Mouse (Mus musculus): ENCODE measurements at regions not wholly inside any gene's neighbourhood (a gene's known extent, or its start where the extent isn't known, plus 50 kb on each side); places are given as distances from the start of the nearest gene placed in this dataset.

DNA sequence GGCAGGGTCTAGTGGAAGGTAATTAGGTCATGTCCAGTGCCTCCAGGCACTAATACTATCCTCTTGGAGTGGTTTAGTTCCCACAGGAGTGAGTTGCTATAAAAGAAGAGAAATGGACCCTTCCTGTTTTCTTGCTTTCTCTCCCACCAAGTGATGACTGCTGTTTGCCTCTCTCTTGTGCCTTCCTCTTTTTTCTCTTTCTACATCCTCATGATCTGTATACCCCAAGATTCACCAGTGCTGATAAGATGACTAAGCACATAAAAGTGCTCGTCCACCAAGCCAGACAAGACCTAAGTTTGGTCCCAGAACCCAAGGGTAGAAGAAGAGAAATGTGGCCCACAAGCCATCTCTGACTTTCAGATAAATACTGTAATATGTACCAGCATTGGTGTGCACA lies 265.7 kb downstream of the Sox4 start:
- no peak for ATAC-seq (replicated peaks; ENCODE audit: extremely low read depth, insufficient read depth, low FRiP score)
- no peaks in the 10 kb centered on the region for H3K36me3 ChIP-seq (ENCODE audit: control insufficient read depth, insufficient read depth)
- H3K27ac ChIP-seq (ENCODE audit: low read length), result no peak overlapping the region
- H3K9me3 ChIP-seq (replicated peaks; ENCODE audit: control insufficient read depth, low read length), result no peaks in the 10 kb centered on the region
- WGBS, result 57% methylated on average over 1 of the region's 1 CpGs
- no peak overlapping the region for H3K4me2 ChIP-seq (ENCODE audit: low read depth, low read length)
- H3K4me3 ChIP-seq (ENCODE audit: low read length), result no peak overlapping the region
- H3K9ac ChIP-seq (ENCODE audit: low read length), result no peak overlapping the region
- H3K4me1 ChIP-seq (ENCODE audit: control insufficient read depth, insufficient read depth, low read length), result no peaks in the 10 kb centered on the region; the same call in 1 of the 2 replicates
- no peaks in the 10 kb centered on the region for H3K27me3 ChIP-seq (ENCODE audit: control insufficient read depth, insufficient read depth, low read length)

DNA sequence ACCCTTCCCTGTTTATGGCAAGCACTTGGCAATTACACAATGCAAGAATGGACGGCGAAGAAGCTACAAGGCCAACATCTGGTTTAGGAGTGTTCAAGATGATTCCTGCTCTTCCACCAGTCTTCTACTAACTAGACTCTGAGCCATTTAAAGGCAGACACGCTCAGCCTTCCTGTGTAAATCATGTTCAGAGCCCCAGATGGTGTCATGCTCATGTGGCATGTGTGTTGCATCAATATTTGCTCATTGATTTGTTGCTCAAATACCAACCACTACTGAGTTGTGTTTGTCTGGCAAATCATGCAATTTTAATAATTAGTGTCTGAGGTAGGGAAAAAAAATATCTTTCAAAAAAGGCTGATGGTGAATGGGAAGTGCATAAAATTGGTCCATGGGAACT lies 269.2 kb downstream of the Sox4 start:
- 88% methylated on average over 3 of the region's 3 CpGs for WGBS
- Histone ChIP-seq H3K4me3 (ENCODE audit: low read length) (no peak overlapping the region), H3K36me3 (ENCODE audit: control insufficient read depth, insufficient read depth) (no peaks in the 10 kb centered on the region), H3K4me2 (ENCODE audit: low read depth, low read length) (no peak overlapping the region), H3K9me3 (replicated peaks; ENCODE audit: control insufficient read depth, low read length) (no peaks in the 10 kb centered on the region), H3K4me1 (ENCODE audit: control insufficient read depth, insufficient read depth, low read length) (peaks cover 2% of the 10 kb centered on the region; the same call in 1 of the 2 replicates), H3K9ac (ENCODE audit: low read length) (no peak overlapping the region), H3K27me3 (ENCODE audit: control insufficient read depth, insufficient read depth, low read length) (no peaks in the 10 kb centered on the region), H3K27ac (ENCODE audit: low read length) (no peak overlapping the region)
- no peak for ATAC-seq (replicated peaks; ENCODE audit: extremely low read depth, insufficient read depth, low FRiP score)

GRCm38 (mm10) chr13:28680266-28680665 lies 273.2 kb downstream of the Sox4 start:
- Histone ChIP-seq H3K4me3 (ENCODE audit: low read length) (no peak overlapping the region), H3K27me3 (ENCODE audit: control insufficient read depth, insufficient read depth, low read length) (no peaks in the 10 kb centered on the region), H3K36me3 (ENCODE audit: control insufficient read depth, insufficient read depth) (no peaks in the 10 kb centered on the region), H3K27ac (ENCODE audit: low read length) (no peak overlapping the region), H3K9me3 (replicated peaks; ENCODE audit: control insufficient read depth, low read length) (no peaks in the 10 kb centered on the region), H3K9ac (ENCODE audit: low read length) (no peak overlapping the region), H3K4me2 (ENCODE audit: low read depth, low read length) (no peak overlapping the region), H3K4me1 (ENCODE audit: control insufficient read depth, insufficient read depth, low read length) (peaks cover 2% of the 10 kb centered on the region; the same call in 1 of the 2 replicates)
- ATAC-seq (replicated peaks; ENCODE audit: extremely low read depth, insufficient read depth, low FRiP score), result no peak
- 89% methylated on average over 1 of the region's 1 CpGs for WGBS

- Histone ChIP-seq H3K36me3 (ENCODE audit: control insufficient read depth, insufficient read depth) (no peaks in the 10 kb centered on the region), H3K27ac (ENCODE audit: low read length) (no peak overlapping the region), H3K9me3 (replicated peaks; ENCODE audit: control insufficient read depth, low read length) (no peaks in the 10 kb centered on the region), H3K4me3 (ENCODE audit: low read length) (no peak overlapping the region), H3K9ac (ENCODE audit: low read length) (no peak overlapping the region), H3K4me2 (ENCODE audit: low read depth, low read length) (no peak overlapping the region), H3K27me3 (ENCODE audit: control insufficient read depth, insufficient read depth, low read length) (no peaks in the 10 kb centered on the region), H3K4me1 (ENCODE audit: control insufficient read depth, insufficient read depth, low read length) (peaks cover 2% of the 10 kb centered on the region; the same call in 1 of the 2 replicates)
- 79% methylated on average over 3 of the region's 3 CpGs for WGBS
- no peak for ATAC-seq (replicated peaks; ENCODE audit: extremely low read depth, insufficient read depth, low FRiP score)
Observed at GRCm38 (mm10) chr13:28673622-28674021, 279.9 kb downstream of the Sox4 start.

GRCm38 (mm10) chr13:28671543-28671942 lies 282.0 kb downstream of the Sox4 start:
- H3K9me3 ChIP-seq (replicated peaks; ENCODE audit: control insufficient read depth, low read length), result no peaks in the 10 kb centered on the region
- ATAC-seq (replicated peaks; ENCODE audit: extremely low read depth, insufficient read depth, low FRiP score), result no peak
- H3K4me1 ChIP-seq (ENCODE audit: control insufficient read depth, insufficient read depth, low read length), result peaks cover 5% of the 10 kb centered on the region; the same call in 1 of the 2 replicates
- WGBS, result 59% methylated on average over 11 of the region's 11 CpGs
- no peaks in the 10 kb centered on the region for H3K36me3 ChIP-seq (ENCODE audit: control insufficient read depth, insufficient read depth)
- no peaks in the 10 kb centered on the region for H3K27me3 ChIP-seq (ENCODE audit: control insufficient read depth, insufficient read depth, low read length)
- H3K4me2 ChIP-seq (ENCODE audit: low read depth, low read length), result no peak overlapping the region
- H3K9ac ChIP-seq (ENCODE audit: low read length), result no peak overlapping the region
- H3K4me3 ChIP-seq (ENCODE audit: low read length), result no peak overlapping the region
- H3K27ac ChIP-seq (ENCODE audit: low read length), result no peak overlapping the region

GRCm38 (mm10) chr13:28669832-28670585 lies 283.5 kb downstream of the Sox4 start:
- ATAC-seq (replicated peaks; ENCODE audit: extremely low read depth, insufficient read depth, low FRiP score), result no peak

DNA sequence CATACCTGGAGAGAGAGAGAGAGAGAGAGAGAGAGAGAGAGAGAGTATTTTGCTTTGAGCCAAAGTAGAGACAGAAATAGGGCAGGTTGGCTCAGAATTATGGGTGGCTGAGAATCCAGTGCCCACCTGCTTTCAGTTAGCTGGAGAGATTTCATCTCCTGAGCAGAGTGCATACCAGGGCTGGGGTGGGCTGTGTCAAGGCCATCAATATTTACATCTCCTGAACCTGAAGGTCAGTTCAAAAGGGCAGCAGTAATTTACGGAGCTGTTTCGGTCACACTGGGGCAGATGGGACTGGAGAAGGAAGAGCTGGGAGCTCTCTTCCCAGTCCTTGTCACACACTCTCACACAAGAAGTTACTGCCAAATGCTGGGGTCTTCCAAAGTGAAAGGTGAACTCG lies 286.7 kb downstream of the Sox4 start:
- Histone ChIP-seq H3K4me3 (ENCODE audit: low read length) (no peak overlapping the region), H3K9ac (ENCODE audit: low read length) (no peak overlapping the region), H3K4me1 (ENCODE audit: control insufficient read depth, insufficient read depth, low read length) (peaks cover 28% of the 10 kb centered on the region), H3K36me3 (ENCODE audit: control insufficient read depth, insufficient read depth) (no peaks in the 10 kb centered on the region), H3K27me3 (ENCODE audit: control insufficient read depth, insufficient read depth, low read length) (no peaks in the 10 kb centered on the region), H3K9me3 (replicated peaks; ENCODE audit: control insufficient read depth, low read length) (no peaks in the 10 kb centered on the region), H3K4me2 (ENCODE audit: low read depth, low read length) (no peak overlapping the region), H3K27ac (ENCODE audit: low read length) (no peak overlapping the region)
- no peak for ATAC-seq (replicated peaks; ENCODE audit: extremely low read depth, insufficient read depth, low FRiP score)
- WGBS, result 66% methylated on average over 3 of the region's 3 CpGs

More at GRCm38 (mm10) chr13:28669832-28670585, 283.5 kb downstream of the Sox4 start:
- H3K4me2 ChIP-seq (ENCODE audit: low read depth, low read length), result no peak overlapping the region
- WGBS, result 69% methylated on average over 4 of the region's 4 CpGs
- H3K9me3 ChIP-seq (replicated peaks; ENCODE audit: control insufficient read depth, low read length), result no peaks in the 10 kb centered on the region
- peaks cover 12% of the 10 kb centered on the region for H3K4me1 ChIP-seq (ENCODE audit: control insufficient read depth, insufficient read depth, low read length)
- no peaks in the 10 kb centered on the region for H3K36me3 ChIP-seq (ENCODE audit: control insufficient read depth, insufficient read depth)
- no peak overlapping the region for H3K4me3 ChIP-seq (ENCODE audit: low read length)
- no peak overlapping the region for H3K9ac ChIP-seq (ENCODE audit: low read length)
- H3K27ac ChIP-seq (ENCODE audit: low read length), result no peak overlapping the region
- no peaks in the 10 kb centered on the region for H3K27me3 ChIP-seq (ENCODE audit: control insufficient read depth, insufficient read depth, low read length)

GRCm38 (mm10) chr13:28665150-28665549 lies 288.4 kb downstream of the Sox4 start:
- H3K9me3 ChIP-seq (replicated peaks; ENCODE audit: control insufficient read depth, low read length), result no peaks in the 10 kb centered on the region
- no peaks in the 10 kb centered on the region for H3K27me3 ChIP-seq (ENCODE audit: control insufficient read depth, insufficient read depth, low read length)
- H3K4me2 ChIP-seq (ENCODE audit: low read depth, low read length), result no peak overlapping the region
- no peaks in the 10 kb centered on the region for H3K36me3 ChIP-seq (ENCODE audit: control insufficient read depth, insufficient read depth)
- ATAC-seq (replicated peaks; ENCODE audit: extremely low read depth, insufficient read depth, low FRiP score), result no peak
- WGBS, result 57% methylated on average over 5 of the region's 5 CpGs
- H3K27ac ChIP-seq (ENCODE audit: low read length), result no peak overlapping the region
- H3K4me3 ChIP-seq (ENCODE audit: low read length), result no peak overlapping the region
- peaks cover 26% of the 10 kb centered on the region for H3K4me1 ChIP-seq (ENCODE audit: control insufficient read depth, insufficient read depth, low read length)
- H3K9ac ChIP-seq (ENCODE audit: low read length), result no peak overlapping the region

DNA sequence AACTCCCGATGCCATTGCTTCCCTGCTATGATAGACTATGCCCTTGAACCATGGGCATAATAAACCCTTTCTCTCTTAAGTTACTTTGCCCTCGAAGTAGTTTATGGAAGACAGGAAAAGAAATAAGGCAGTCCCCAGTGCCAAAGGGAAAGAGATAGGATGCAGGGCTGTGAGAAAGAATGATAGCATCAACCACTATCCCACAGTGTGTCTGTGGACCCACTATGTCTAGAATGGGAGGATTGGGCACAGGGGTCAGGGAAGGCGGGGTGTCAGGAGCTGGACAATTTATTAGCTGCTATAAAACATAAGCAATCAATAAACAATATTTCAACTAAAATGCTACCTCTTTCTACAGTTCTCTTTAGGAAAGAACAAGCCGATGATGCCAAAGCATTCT lies 288.8 kb downstream of the Sox4 start:
- 60% methylated on average over 4 of the region's 4 CpGs for WGBS
- Histone ChIP-seq H3K27me3 (ENCODE audit: control insufficient read depth, insufficient read depth, low read length) (no peaks in the 10 kb centered on the region), H3K9ac (ENCODE audit: low read length) (no peak overlapping the region), H3K4me1 (ENCODE audit: control insufficient read depth, insufficient read depth, low read length) (peaks cover 26% of the 10 kb centered on the region), H3K4me3 (ENCODE audit: low read length) (no peak overlapping the region), H3K4me2 (ENCODE audit: low read depth, low read length) (no peak overlapping the region), H3K36me3 (ENCODE audit: control insufficient read depth, insufficient read depth) (no peaks in the 10 kb centered on the region), H3K9me3 (replicated peaks; ENCODE audit: control insufficient read depth, low read length) (no peaks in the 10 kb centered on the region), H3K27ac (ENCODE audit: low read length) (no peak overlapping the region)
- no peak for ATAC-seq (replicated peaks; ENCODE audit: extremely low read depth, insufficient read depth, low FRiP score)

Measured in heart, embryonic 16.5 days (tissue).